Mouse (Mus musculus) hindbrain, postnatal 0 days (tissue): ENCODE measurements around the gene Cyb5d2. TPM values are rescaled to one million over a fixed set of nuclear protein-coding genes. Genes with fewer than 3 reads are reported as not detected.

Experiments
- ATAC-seq: fragments of 200-750 bp; cut with Nextera tagmentation; 2 replicates; pipeline ENCODE4 v1.8.0; 2017; ENCODE audit warnings: mild to moderate bottlenecking, moderate TSS enrichment, moderate library complexity
- DNase-seq: peaks from one replicate; pipeline ENCODE4 v3.0.0-alpha.2; 2015; ENCODE audit warnings: low spot score
- H3K27ac ChIP-seq: fragments of 300-500 bp; sonication (generic); 2 replicates; pipeline ENCODE4 v1.5.1; 2014; ENCODE audit warnings: mild to moderate bottlenecking
- H3K27me3 ChIP-seq: fragments of 300-500 bp; sonication (generic); 2 replicates; pipeline ENCODE4 v1.6.1; 2014; ENCODE audit warnings: low read length, mixed read lengths; ENCODE audit not compliant: insufficient read depth
- H3K36me3 ChIP-seq: fragments of 300-500 bp; sonication (generic); 2 replicates; pipeline ENCODE4 v1.6.1; 2014; ENCODE audit warnings: low read length, mixed read lengths; ENCODE audit not compliant: insufficient read depth
- H3K4me1 ChIP-seq: fragments of 300-500 bp; sonication (generic); 2 replicates; pipeline ENCODE4 v1.6.1; 2014; ENCODE audit warnings: antibody characterized with exemption, low read length, mixed read lengths; ENCODE audit not compliant: insufficient read depth
- H3K4me2 ChIP-seq: fragments of 300-500 bp; sonication (generic); 2 replicates; pipeline ENCODE4 v1.6.1; 2014; ENCODE audit warnings: low read depth, mild to moderate bottlenecking, low read length, moderate library complexity, mixed read lengths
- H3K4me3 ChIP-seq: fragments of 300-500 bp; sonication (generic); 2 replicates; pipeline ENCODE4 v1.5.1; 2014; ENCODE audit warnings: low read length
- H3K9ac ChIP-seq: fragments of 300-500 bp; sonication (generic); replicated peaks from 2 replicates; pipeline ENCODE4 v1.6.1; 2014; ENCODE audit warnings: mild to moderate bottlenecking, low read length, moderate library complexity, mixed read lengths
- H3K9me3 ChIP-seq: fragments of 300-500 bp; sonication (generic); 2 replicates; pipeline ENCODE4 v1.6.1; 2016; ENCODE audit warnings: low read length, mixed read lengths
- CTCF ChIP-seq: IDR thresholded peaks from 2 replicates; pipeline ENCODE4 v1.5.1; 2016; ENCODE audit warnings: antibody characterized with exemption, control low read depth, low read depth
- WGBS: fragments of 180-500 bp; shearing (Covaris S2); extraction: QIAGEN DNeasy Blood & Tissue Kit; methylation state at CpG from one replicate; pipeline ENCODE4 v1.1.7; 2014; 5-methylcytosine and 5-hydroxymethylcytosine counted together
- polyA plus RNA-seq: library from polyadenylated mRNA; unstranded; fragments of >200 nt; fragmentation: Nextera tagmentation; extraction: Ambion mirVana; gene quantifications from 2 replicates; pipeline ENCODE4 v1.2.1, GENCODE M21; 2015
- total RNA-seq: library from RNA; depleted of rRNA; stranded (reverse); fragments of >200 nt; gene quantifications from 2 replicates; pipeline ENCODE4 v1.2.3, GENCODE M21; 2014; rRNA removed

The Cyb5d2 gene
- 10.9 and 11.8 TPM in 2 replicates for total RNA-seq
- 8.6 and 8.7 TPM in 2 replicates for polyA plus RNA-seq

DNA sequence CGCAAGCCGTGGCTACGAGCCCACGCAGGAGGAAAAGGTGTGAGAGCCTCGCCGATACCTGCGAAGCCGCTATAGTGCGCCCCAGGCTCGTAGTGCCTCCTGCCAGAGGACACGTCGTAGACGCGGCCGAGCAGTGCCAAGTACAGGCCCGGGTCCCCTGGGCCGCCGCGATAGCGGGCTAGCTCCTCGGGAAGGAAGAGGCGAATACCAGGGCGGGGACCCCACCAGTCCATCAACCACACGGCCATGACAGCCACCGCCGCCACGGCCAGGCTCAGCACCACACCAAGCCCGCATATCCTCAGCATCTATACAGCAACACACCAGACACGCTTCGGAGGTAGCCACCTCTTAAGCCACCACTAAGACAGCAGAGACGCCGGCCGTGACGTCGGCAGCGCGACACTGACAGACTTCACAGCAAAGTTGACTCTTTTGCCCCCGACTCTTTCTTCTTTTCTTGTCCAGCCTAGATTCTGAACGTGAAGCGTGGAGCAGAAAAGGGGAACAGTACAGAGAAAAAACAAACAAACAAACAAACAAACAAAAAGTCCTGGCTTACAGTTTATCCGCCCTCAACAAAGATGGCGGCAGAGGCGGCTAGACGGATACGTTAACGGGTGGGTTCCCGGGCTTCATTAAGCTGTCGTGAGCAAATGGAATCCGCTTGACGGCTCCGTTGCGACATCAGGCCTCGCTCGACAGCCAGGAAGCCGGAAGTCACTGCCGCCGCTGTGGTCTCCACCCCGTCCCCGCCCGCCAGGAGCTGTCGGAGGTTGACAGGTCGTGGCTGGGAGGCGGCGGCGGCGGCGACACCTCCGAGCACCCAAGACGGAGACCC, at the start of gene Cyb5d2, which contains the start of gene Zzef1:
Gene Cyb5d2 (minus strand): TSS at position 688 of the 841 bp plus-strand sequence.
Gene Zzef1 (plus strand): TSS at position 772 of the 841 bp plus-strand sequence.
- peak; percentile 95 for ATAC-seq

GRCm38 (mm10) chr11:72845526-72845925, 49.6 kb upstream of the Cyb5d2 start:
- no peak overlapping the region for H3K4me3 ChIP-seq
- no peaks in the 10 kb centered on the region for H3K4me1 ChIP-seq
- ATAC-seq (no peak), DNase-seq (no peak)
- H3K27me3 ChIP-seq = no peaks in the 10 kb centered on the region
- H3K9ac ChIP-seq = no peak overlapping the region
- H3K27ac ChIP-seq = no peak overlapping the region
- H3K9me3 ChIP-seq = no peaks in the 10 kb centered on the region
- H3K36me3 ChIP-seq = peaks cover 44% of the 10 kb centered on the region; the same call in 1 of the 2 replicates
- no peak overlapping the region for H3K4me2 ChIP-seq
- 91% methylated on average over 2 of the region's 2 CpGs for WGBS
- no peak for TF ChIP-seq CTCF

More for the DNA sequence above, at the start of gene Cyb5d2, which contains the start of gene Zzef1:
- H3K4me1 ChIP-seq = no peaks in the 10 kb centered on the region
- peak within 1 kb of the TSS; percentile 96 for H3K27ac ChIP-seq
- WGBS = under 1% methylated on average over 69 of the region's 69 CpGs
- H3K9ac ChIP-seq = peak within 1 kb of the TSS; percentile 92
- no peak for TF ChIP-seq CTCF
- H3K4me2 ChIP-seq = peak within 1 kb of the TSS; percentile 88
- DNase-seq = peak; percentile 98
- H3K27me3 ChIP-seq = no peaks in the 10 kb centered on the region
- no peaks in the 10 kb centered on the region for H3K9me3 ChIP-seq
- H3K4me3 ChIP-seq = peak within 1 kb of the TSS; percentile 92
- no peaks in the 10 kb centered on the region for H3K36me3 ChIP-seq

- Histone ChIP-seq H3K9ac (no peak overlapping the region), H3K4me3 (no peak overlapping the region), H3K36me3 (peaks cover 49% of the 10 kb centered on the region; the same call in 1 of the 2 replicates), H3K27ac (no peak overlapping the region), H3K4me2 (no peak overlapping the region), H3K27me3 (no peaks in the 10 kb centered on the region), H3K9me3 (no peaks in the 10 kb centered on the region), H3K4me1 (no peaks in the 10 kb centered on the region)
- DNase-seq (no peak), ATAC-seq (no peak)
- TF ChIP-seq CTCF = no peak
Measured at GRCm38 (mm10) chr11:72843576-72843975, 47.6 kb upstream of the Cyb5d2 start.

DNA sequence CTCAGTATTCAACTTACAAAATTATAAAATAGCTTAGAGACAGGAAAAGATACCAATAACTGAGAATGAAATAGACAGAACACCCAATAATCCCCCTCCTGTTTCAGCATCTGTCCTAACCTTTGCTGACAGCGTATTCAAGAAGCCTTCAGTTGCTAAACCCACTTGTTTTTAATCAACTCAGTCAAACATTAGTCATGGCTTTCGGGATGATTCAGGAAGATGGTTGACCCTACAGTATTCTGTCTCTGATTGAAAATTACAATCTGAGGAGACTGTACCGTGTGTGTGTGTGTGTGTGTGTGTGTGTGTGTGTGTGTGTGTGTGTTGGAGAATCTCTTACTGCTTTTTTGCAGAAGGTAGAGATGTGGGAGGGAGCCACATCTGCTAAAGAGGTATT, 46.8 kb upstream of the Cyb5d2 start:
- 82% methylated on average over 3 of the region's 3 CpGs for WGBS
- H3K4me2 ChIP-seq = no peak overlapping the region
- ATAC-seq = no peak
- TF ChIP-seq CTCF = no peak
- H3K27ac ChIP-seq = no peak overlapping the region
- H3K36me3 ChIP-seq = peaks cover 41% of the 10 kb centered on the region; the same call in 1 of the 2 replicates
- H3K4me1 ChIP-seq = no peaks in the 10 kb centered on the region
- no peak overlapping the region for H3K9ac ChIP-seq
- H3K4me3 ChIP-seq = no peak overlapping the region
- no peaks in the 10 kb centered on the region for H3K27me3 ChIP-seq
- no peaks in the 10 kb centered on the region for H3K9me3 ChIP-seq
- DNase-seq = no peak

DNA sequence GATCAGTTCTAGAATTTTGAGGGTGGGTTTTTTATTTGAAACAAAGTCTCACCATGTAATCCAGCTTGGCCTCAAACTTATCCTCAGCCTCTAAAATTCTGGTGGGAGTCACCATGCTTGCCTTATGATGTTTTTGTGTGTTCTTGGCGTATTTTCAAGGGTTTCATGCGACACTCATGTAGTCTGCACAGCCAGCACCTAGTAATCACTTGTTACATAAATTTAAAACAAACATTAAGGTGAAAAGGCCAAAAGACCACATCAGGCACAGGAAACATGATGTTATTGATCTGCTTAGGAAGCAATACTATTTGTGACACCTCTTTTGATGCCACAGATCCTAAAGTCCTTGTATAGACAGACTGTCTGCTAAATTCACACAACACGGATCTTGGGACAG, 33.9 kb upstream of the Cyb5d2 start:
- WGBS = 94% methylated on average over 3 of the region's 3 CpGs
- peaks cover 48% of the 10 kb centered on the region for H3K36me3 ChIP-seq

GRCm38 (mm10) chr11:72821041-72821440, 25.1 kb upstream of the Cyb5d2 start:
- no peak for ATAC-seq
- H3K36me3 ChIP-seq = peaks cover 25% of the 10 kb centered on the region
- no peak for TF ChIP-seq CTCF
- DNase-seq = no peak
- no peak overlapping the region for H3K4me3 ChIP-seq
- no peak overlapping the region for H3K4me2 ChIP-seq
- 89% methylated on average over 7 of the region's 7 CpGs for WGBS
- no peaks in the 10 kb centered on the region for H3K4me1 ChIP-seq
- no peaks in the 10 kb centered on the region for H3K9me3 ChIP-seq
- no peaks in the 10 kb centered on the region for H3K27me3 ChIP-seq
- no peak overlapping the region for H3K27ac ChIP-seq
- H3K9ac ChIP-seq = no peak overlapping the region

More for the DNA sequence above, 33.9 kb upstream of the Cyb5d2 start:
- Histone ChIP-seq H3K9ac (no peak overlapping the region), H3K4me3 (no peak overlapping the region), H3K9me3 (no peaks in the 10 kb centered on the region), H3K4me2 (no peak overlapping the region), H3K27me3 (no peaks in the 10 kb centered on the region), H3K4me1 (no peaks in the 10 kb centered on the region), H3K27ac (no peak overlapping the region)
- no peak for ATAC-seq
- DNase-seq = no peak
- TF ChIP-seq CTCF = no peak

GRCm38 (mm10) chr11:72818067-72818466, 22.1 kb upstream of the Cyb5d2 start:
- TF ChIP-seq CTCF = no peak
- no peak overlapping the region for H3K4me2 ChIP-seq
- H3K36me3 ChIP-seq = peaks cover 13% of the 10 kb centered on the region

More at GRCm38 (mm10) chr11:72818067-72818466, 22.1 kb upstream of the Cyb5d2 start:
- no peaks in the 10 kb centered on the region for H3K4me1 ChIP-seq
- H3K27ac ChIP-seq = no peak overlapping the region
- 88% methylated on average over 7 of the region's 7 CpGs for WGBS
- no peak for DNase-seq
- no peaks in the 10 kb centered on the region for H3K9me3 ChIP-seq
- no peak for ATAC-seq
- H3K9ac ChIP-seq = no peak overlapping the region
- H3K4me3 ChIP-seq = no peak overlapping the region
- H3K27me3 ChIP-seq = no peaks in the 10 kb centered on the region
